Mouse (Mus musculus) left cerebral cortex, postnatal 4 days (tissue): ENCODE measurements around the gene Naaladl1. TPM values are rescaled to one million over a fixed set of nuclear protein-coding genes. Genes with fewer than 3 reads are reported as not detected.
"Not testable (repeated sequence)": the region's sequence is repeated elsewhere in the genome, so short reads cannot be mapped to it uniquely, and the experiment has no call there.

Experiments
- DNase-seq: peaks from one replicate; pipeline ENCODE4 v3.0.0-alpha.2; 2022
- intact Hi-C: fragments of 180-260 bp; cut with DNase I; formaldehyde crosslinking; loops from one replicate; pipeline ENCODE4 v1.15.1; 2025
- total RNA-seq, 2 experiments: library from RNA; stranded (reverse); gene quantifications; 2 replicates each; pipeline ENCODE4 v1.2.3; 2021

Gene Naaladl1
- total RNA-seq, 2 experiments from 2014 or later: 0.14 to 0.32 TPM

DNA sequence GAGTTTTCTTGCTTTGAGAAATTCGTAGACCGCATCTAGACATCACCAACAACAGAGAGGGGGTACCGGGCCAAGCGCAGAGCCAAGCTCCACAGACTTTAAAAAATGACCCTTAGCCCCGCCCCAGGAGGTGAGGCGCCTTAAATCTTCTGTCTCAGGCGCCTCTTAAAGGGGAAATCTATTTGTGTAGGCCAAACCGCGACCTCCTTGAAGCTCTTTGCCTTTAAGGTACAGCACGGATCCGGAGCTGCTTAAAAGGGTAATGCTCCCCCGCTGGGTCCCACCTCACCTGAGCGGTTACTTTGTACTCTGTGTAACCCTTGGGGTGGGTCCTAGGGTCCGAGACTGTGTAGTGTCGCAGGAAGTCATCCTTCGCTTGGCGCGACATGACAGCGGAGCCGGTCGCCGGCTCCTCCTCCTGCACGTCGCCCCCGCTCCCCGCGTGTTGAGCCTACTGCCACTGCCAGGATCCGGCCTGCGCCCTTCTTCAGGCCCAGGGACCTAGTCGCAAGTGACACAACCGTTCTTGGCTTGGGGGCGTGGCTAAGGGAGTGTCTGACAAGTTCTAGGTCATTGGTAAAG lies 22.3 kb downstream of the Naaladl1 start, which contains the start of gene Snx15:
Gene Snx15, minus strand, starts transcription at position 545 of the 582 bp plus-strand sequence.
- intact Hi-C loops: no loop called here
- DNase-seq: peak; percentile 96

DNA sequence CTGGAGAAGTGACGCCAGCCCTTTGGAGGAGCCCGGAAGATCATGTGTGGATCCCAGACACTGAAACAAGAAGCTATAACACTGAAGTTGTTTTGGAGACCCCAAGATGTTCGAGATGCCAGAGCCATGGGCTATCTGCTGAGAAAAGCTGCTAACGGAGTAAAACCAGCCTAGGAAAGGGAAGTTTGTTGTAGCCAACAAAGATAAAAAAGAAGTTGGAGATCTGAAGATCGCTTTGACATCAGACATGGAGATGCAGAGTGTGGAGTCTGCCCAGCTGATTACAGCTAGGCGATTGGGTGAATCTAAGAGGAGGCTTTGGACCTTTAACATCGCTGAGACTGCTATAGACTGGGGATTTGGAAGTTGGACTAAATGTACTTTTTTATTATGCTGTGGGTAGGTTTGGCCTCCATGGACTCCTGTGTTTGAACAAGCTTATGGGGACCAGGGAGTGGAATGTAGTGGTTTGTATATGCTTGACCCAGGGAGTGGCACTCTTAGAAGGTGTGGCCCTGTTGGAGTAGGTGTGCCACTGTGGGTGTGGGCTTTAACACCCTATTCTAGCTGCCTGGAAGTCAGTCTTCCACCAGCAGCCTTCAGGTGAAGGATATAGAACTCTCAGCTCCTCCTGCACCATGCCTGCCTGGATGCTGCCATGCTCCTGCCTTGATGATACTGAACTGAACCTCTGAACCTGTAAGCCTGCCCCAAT lies 25.0 kb downstream of the Naaladl1 start:
- intact Hi-C loops, DNase-seq: not testable (repeated sequence)

DNA sequence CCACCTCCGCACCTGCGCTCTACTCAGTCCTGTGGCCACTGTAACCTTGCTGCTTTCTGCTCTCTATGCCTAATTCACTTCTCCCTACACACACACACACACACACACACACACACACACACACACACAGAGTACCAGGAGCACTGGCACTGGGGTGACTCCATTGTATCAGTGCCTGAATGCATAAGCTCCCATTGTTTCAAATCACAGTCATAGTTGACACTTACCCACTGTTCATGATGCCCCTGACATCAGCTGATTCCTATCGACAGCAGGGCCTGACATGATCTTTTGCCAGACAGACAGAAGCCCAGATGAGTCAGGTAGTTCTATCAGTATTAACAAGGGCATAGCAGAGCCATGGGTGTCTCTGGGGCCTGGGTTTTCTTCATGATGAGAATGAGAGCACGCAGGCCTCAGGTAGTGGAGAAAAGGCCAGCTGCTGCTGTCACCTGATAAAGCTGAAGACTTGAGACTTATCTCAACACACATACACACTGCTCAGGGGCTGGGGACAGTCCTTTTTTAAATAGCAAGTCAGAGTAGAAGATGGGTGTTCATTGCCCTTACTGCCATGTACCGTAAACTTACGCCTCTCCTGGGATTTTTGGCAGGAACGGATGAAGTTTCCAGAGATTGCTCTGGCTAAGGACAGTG lies 26.7 kb downstream of the Naaladl1 start:
- no peak for DNase-seq
- intact Hi-C loops: no loop called here

DNA sequence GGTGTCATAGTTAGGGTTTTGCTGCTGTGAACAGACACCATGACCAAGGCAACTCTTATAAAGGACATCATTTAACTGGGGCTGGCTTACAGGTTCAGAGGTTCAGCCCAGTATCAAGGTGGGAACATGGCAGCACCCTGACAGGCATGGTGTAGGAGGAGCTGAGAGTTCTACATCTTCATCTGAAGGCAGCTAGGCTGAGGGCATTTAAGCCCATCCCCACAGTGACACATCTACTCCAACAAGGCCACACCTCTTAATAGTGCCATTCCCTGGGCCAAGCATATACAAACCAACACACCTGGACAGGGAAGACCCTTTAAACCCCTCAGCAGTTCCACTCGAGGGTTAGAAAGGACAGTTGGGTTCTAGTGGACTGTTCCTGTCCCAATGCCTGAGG lies 27.6 kb downstream of the Naaladl1 start:
- intact Hi-C loops, DNase-seq: not testable (repeated sequence)

DNA sequence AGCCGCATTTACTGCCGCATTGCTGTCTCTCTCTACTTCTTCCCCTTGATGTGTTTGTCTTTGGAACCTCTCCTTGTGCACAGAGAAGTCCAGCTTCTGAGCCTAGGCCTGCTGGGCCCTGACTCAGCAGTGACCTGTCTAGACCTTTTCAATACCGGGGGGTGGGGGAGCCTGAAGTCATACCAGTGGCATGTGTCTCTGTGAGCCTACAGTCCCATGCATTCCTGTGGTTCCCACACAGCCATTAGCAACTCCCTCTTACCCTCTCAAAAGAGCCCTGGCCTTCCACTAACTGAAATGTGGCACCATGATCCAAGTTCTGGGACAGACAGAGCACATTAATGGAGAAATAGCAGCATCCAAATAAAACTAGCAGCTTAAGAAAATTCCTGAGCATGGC lies 30.8 kb downstream of the Naaladl1 start:
- intact Hi-C loops: no loop called here
- DNase-seq: no peak

DNA sequence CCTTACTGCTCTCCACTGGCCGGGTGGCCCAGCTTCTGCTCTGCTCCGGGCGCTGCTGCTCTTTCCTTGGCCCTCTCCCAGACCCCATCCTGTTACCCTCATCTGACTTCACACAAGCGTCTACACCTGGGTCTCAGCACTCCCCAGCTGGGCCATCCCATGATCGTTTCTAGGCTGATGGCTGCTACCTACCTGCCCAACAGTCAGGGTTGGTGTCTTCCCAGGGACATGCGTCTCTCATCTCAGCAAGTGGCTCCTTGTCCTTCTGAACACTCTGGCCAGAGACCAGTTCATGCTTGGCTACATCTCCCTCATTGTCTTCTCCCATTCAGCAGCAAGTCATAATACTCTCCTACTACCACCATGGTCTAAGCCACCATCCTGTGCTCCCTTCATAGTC lies 34.1 kb downstream of the Naaladl1 start:
- intact Hi-C loops: no loop called here
- no peak for DNase-seq

DNA sequence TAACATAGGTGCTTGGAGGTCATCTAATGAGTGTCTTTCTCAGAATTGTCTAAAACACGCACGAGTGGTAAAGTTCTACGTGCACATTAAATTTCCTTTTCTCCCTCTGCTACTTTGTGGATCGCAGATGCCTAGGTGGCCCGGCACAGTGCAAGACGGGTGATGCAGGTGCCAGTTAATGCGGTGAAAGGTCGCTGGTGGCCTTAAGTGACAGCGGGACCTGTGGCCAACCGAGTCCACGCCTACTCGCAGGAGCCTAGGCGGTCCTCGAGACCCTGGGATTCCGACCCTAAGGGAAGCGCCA lies 34.7 kb downstream of the Naaladl1 start:
- intact Hi-C loops: no loop called here
- DNase-seq: no peak

DNA sequence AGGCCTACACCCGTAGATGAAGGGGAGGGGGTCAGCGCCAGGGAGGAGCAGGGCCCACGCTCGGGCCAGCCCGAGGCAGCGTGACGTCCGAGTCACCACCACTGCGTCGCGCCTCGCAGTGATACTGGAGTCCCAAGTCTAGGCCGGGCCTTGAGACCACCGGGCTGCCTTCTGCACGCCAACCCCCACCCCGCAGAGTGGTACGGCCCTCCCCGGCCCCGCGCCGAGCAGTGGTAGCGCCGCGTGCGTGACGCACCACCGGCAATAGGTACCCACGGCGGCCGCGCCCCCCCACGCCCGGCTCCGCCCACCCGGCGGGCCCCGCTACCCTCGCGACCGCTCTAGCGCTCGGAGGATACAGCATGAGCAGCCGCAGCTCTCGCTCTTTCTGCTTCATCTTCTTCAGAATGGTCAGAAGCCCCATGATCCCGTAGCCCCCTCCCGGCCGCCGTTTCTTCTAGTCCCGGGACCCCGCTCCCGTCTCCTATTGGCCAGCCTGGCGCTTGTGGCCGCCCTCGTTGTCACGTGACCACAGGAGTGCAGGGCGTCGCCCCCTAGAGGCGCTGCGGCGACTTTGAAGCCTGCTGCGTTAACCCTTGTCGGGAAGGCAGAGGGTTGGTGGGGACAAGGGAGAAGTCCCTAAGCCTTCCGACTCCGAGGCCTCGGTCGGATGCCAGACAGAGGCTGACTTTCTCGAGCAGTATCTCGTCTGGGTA lies 35.3 kb downstream of the Naaladl1 start, which contains the start of gene Batf2:
Gene Batf2, plus strand, starts transcription at position 306 of the 716 bp plus-strand sequence.
- DNase-seq: peak; percentile 96
- intact Hi-C loops: no loop called here

DNA sequence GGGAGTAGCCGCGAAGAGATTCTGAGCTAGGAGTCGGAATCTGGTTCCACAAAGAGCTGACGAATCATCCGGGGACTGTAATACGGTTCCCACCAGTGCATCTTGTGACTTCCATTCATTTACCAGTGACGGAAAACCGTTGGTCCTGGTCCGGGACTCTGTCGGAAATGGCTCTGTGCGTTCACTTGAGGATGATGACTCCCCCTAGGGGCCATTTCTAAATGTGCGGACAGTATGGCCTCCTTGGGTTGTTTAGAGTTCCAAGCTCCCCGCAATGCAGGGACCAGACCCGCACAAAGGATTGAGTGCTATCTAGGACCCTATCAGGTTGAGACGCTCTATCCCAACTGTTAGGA lies 35.8 kb downstream of the Naaladl1 start, which contains the start of gene Arl2:
Gene Arl2, minus strand, starts transcription at position 155 of the 356 bp plus-strand sequence.
- peak; percentile 85 for DNase-seq

DNA sequence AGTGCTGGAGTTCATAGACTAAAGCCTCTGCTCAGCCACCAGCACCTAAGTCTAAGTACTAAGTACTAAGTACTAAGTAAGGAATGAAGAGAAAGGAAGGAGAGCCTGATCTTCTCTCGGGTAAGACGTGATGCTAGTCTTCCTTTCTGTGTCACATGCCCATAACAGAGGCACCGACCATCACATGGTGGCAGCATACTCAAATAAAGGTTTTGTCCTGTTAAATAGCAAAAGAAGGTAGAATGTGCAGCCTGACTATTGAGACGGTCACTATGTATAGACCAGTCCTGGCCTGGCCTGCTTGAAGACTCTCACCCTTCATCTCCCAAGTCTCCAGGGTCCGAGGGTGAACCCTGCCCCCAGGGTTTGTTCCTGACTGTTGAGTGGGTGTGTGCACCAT lies 39.3 kb downstream of the Naaladl1 start:
- intact Hi-C loops: no loop called here
- DNase-seq: no peak

More for the DNA sequence above, 35.8 kb downstream of the Naaladl1 start, which contains the start of gene Arl2:
- intact Hi-C loops: no loop called here

DNA sequence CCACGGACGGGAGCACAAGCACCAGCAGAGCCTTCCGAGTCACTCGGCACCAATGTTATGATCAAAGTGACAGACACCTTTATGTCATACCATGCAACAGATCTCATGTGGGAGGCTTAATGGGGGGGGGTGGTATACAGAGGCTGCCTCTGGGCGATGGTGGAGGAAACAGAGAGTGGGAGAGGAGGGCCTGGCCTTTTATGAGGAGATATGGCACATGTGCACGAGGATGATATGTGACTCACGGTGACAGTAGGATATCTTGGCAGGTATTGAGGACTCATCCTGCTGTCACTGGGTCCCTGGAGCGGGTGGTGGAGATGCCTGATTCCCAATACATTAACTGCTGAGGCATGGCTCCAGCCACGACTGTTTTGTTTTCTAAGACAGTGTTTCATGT lies 49.6 kb downstream of the Naaladl1 start:
- no peak for DNase-seq
- intact Hi-C loops: loop anchor here (10.0 kb wide), 1 partner anchor 170 kb away; no protein-coding TSS in a partner anchor

DNA sequence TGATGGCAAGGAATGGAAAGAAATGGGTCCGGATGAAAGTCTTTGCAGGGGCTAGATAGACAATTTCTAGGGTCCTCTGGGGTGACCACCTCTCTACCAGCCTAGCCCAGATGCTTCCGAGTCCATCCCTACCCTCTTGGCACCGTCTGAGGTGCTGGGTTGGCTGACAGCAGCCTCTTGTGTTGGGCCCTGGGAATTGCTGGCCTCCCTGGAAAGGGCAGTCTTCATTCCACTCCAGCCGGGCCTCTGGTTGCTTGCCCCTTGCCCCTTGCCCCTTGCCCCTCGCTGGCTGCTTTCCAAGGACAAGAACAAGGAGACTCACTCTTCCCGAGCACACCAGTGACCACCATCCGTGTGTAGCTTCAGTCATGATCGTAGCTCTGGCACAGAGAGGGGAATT lies 50.8 kb downstream of the Naaladl1 start:
- no peak for DNase-seq
- intact Hi-C loops: loop anchor here (10.0 kb wide), 1 partner anchor 168 kb away; no protein-coding TSS in a partner anchor

DNA sequence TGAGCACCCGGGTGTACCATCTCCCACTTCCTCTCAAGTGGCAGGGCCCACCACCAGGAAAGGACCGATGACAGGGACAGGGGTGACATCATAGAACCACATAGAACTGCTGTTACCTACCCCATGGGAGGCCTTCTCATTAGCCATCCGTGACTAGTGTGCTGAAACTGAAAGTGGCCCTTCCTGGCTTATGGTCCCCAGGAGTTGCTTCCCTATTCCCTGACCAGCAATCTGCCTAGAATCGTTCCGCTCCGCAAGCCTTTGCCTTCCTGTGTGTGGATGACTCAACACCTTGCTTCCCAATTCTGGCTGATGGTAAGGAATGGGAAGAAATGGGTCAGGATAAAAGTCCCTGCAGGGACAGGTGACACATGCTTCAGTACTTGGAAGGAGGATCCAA lies 51.6 kb downstream of the Naaladl1 start:
- DNase-seq: no peak
- intact Hi-C loops: loop anchor here (10.0 kb wide), 1 partner anchor 168 kb away; no protein-coding TSS in a partner anchor

DNA sequence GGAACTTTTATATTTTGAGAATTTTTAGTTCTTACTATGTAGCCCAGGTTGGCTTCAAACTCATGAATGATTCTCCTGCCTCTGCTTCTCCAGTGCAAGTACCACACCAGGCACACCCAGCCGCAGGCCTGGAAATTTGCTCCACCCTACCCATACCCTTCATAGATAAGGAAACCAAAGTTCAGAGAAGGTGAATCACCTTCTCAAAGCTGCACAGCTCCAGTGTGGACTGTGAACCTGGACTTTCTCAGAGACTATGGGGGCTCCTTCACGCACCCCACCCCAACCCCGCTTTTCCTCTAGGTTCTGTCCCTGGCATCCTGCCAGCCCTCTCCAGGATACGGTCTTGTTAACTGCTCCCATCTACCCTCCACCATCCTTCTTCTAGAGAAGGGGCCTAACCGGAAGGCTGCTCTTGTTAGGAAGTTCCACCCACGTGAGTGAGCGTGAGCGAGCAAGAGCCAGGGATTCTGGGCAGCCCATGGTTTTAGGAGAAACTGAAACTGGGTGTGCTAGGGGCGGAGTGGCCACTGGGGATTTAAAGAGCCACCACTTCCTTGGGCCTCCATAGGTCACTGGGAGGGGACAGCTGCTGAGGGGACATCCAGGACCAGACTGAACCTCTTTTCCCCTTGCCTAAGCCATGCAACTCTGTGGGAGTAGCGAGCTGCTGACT lies 58.4 kb downstream of the Naaladl1 start:
- DNase-seq: no peak
- intact Hi-C loops: no loop called here

Other genes with a start within 250 kb of the Naaladl1 start
- gene Frmd8, start 230.5 kb upstream of the Naaladl1 start, total RNA-seq: 10 to 100 TPM; 12.1 to 13.4 TPM
- 1 to 10 TPM; 1.4 to 2.0 TPM for gene Slc25a45, start 228.0 kb upstream of the Naaladl1 start, total RNA-seq
- 10 to 100 TPM; 10.2 to 11.7 TPM for gene Tigd3, start 211.6 kb upstream of the Naaladl1 start, total RNA-seq
- 10 to 100 TPM; 76.1 to 84.1 TPM for gene Dpf2, start 192.8 kb upstream of the Naaladl1 start, total RNA-seq
- 10 to 100 TPM; 11.2 to 14.2 TPM for gene Cdc42ep2, start 181.0 kb upstream of the Naaladl1 start, total RNA-seq
- 10 to 100 TPM; 14.3 to 16.4 TPM for gene Pola2, start 141.6 kb upstream of the Naaladl1 start, total RNA-seq
- not detected for gene Slc22a20, start 119.6 kb upstream of the Naaladl1 start, total RNA-seq
- gene Capn1, start 89.9 kb upstream of the Naaladl1 start, total RNA-seq: 10 to 100 TPM; 12.1 to 14.2 TPM
- gene Syvn1, start 59.2 kb upstream of the Naaladl1 start, total RNA-seq: 10 to 100 TPM; 38.6 to 39.4 TPM
- 10 to 100 TPM; 41.2 to 41.4 TPM for gene Mrpl49, start 48.0 kb upstream of the Naaladl1 start, total RNA-seq
- gene Fau, start 47.9 kb upstream of the Naaladl1 start, total RNA-seq: 100 to 1,000 TPM; 874 to 875 TPM
- gene Znhit2, start 44.6 kb upstream of the Naaladl1 start, total RNA-seq: 10 to 100 TPM; 25.1 to 27.5 TPM
- gene Tm7sf2, start 37.4 kb upstream of the Naaladl1 start, total RNA-seq: 10 to 100 TPM; 69.0 to 71.2 TPM
- gene Vps51, start 28.6 kb upstream of the Naaladl1 start, total RNA-seq: 10 to 100 TPM; 96.6 to 96.8 TPM
- not detected for gene Tmem262, start 25.7 kb upstream of the Naaladl1 start, total RNA-seq
- 1 to 10 TPM; 1.1 TPM for gene Gm28374, start 23.5 kb upstream of the Naaladl1 start, total RNA-seq
- 10 to 100 TPM; 50.9 to 51.5 TPM for gene Zfpl1, start 20.8 kb upstream of the Naaladl1 start, total RNA-seq
- gene Cdca5, start 20.8 kb upstream of the Naaladl1 start, total RNA-seq: 1 to 10 TPM; 1.5 to 3.0 TPM
- not detected for gene AC131692.1, start 11.4 kb upstream of the Naaladl1 start, total RNA-seq
- 10 to 100 TPM; 25.4 to 25.9 TPM for gene Sac3d1, start 12.9 kb downstream of the Naaladl1 start, total RNA-seq
- 10 to 100 TPM; 36.0 to 41.2 TPM for gene Snx15, start 22.5 kb downstream of the Naaladl1 start, total RNA-seq
- not detected for gene Batf2, start 35.2 kb downstream of the Naaladl1 start, total RNA-seq
- gene Arl2, start 35.8 kb downstream of the Naaladl1 start, total RNA-seq: 10 to 100 TPM; 54.3 to 62.5 TPM
- gene Majin, start 78.6 kb downstream of the Naaladl1 start, total RNA-seq: not detected
- gene Gpha2, start 120.6 kb downstream of the Naaladl1 start, total RNA-seq: not detected
- 100 to 1,000 TPM; 189 to 193 TPM for gene Ppp2r5b, start 130.1 kb downstream of the Naaladl1 start, total RNA-seq
- 10 to 100 TPM; 29.3 to 29.7 TPM for gene Atg2a, start 135.9 kb downstream of the Naaladl1 start, total RNA-seq
- gene Ehd1, start 170.9 kb downstream of the Naaladl1 start, total RNA-seq: 10 to 100 TPM; 87.1 to 87.7 TPM
- 1 to 10 TPM; 5.0 to 5.7 TPM for gene Cdc42bpg, start 200.7 kb downstream of the Naaladl1 start, total RNA-seq
- gene Men1, start 229.2 kb downstream of the Naaladl1 start, total RNA-seq: 10 to 100 TPM; 81.1 to 81.4 TPM
- 100 to 1,000 TPM in 1 of 2 experiments, 10 to 100 TPM in 1; 91.7 to 102 TPM for gene Map4k2, start 235.4 kb downstream of the Naaladl1 start, total RNA-seq